Mouse (Mus musculus) gastrocnemius, adult 2 months (tissue): Measurements from ENCODE around the gene Serping1. TPM values are rescaled to one million over a fixed set of nuclear protein-coding genes. Genes with fewer than 3 reads are reported as not detected.

Source experiments
- DNase-seq: peaks from one replicate; pipeline ENCODE4 v3.0.0; 2022
- H3K27ac ChIP-seq: fragments of 200-600 bp; 2 replicates; pipeline ENCODE4 v1.8.1; 2022; ENCODE audit warnings: mild to moderate bottlenecking
- H3K4me3 ChIP-seq: fragments of 200-600 bp; 2 replicates; pipeline ENCODE4 v1.8.1; 2022; ENCODE audit warnings: mild to moderate bottlenecking, moderate library complexity
- CTCF ChIP-seq: fragments of 200-600 bp; IDR thresholded peaks from 2 replicates; pipeline ENCODE4 v1.8.1; 2022; ENCODE audit warnings: antibody characterized with exemption, mild to moderate bottlenecking, moderate library complexity
- intact Hi-C: fragments of 180-260 bp; cut with DNase I; formaldehyde crosslinking; loops from one replicate; pipeline ENCODE4 v1.15.1; 2025
- microRNA-seq: library from miRNA; unstranded; fragments of <30 nt; microRNA quantifications from one replicate; pipeline ENCODE4 v1.2.0, GENCODE M21; 2021
- total RNA-seq, 2 experiments: library from RNA; stranded (reverse); gene quantifications; 2 replicates each; pipeline ENCODE4 v1.2.3; 2021

Gene Serping1
- total RNA-seq, 2 experiments from 2014 or later, result 52.3 to 82.6 TPM

GRCm38 (mm10) chr2:84716423-84717355 lies 58.6 kb downstream of the Serping1 start:
- DNase-seq, result peak; percentile 26
- intact Hi-C loops, result no loop called here
- TF ChIP-seq CTCF, result no peak

DNA sequence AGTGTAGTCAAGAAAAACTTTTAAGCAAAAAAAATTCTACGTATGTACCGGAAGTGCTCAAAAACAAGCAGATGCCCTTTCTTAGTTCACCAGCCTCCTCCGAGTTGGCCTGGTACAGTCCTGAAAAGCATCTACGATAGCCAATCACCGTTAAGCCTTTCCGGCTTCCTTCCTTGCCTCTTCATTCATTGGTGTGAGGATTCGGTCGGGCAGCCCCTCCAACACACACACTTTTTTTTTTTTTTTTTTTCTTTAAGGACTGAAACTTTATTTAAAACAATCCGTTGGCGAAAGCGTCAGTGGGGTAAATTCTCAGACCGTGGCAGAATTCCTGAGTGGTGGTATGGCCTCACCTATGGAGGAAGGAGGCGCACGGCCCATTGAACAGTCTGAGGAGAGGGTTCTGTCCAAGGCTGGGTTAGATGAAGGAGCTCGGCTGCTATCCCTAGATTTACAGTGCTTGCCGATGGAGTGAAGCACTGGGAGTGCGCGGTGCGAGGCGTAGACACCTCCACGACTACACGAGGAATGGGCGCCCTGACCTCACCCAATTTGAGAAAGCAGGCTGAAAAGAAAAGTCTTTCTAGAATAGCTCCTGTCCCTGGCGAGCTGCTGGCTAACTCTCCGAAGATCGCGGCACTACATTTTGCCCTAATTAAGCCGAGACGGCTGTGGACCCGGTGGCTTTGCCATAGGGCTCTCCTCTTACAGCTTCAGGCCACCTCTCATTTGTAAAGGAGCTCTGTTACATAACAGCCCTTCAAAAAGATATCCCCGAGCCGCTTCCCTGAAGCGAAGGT lies 59.5 kb downstream of the Serping1 start:
- intact Hi-C loops, result no loop called here
- TF ChIP-seq CTCF, result no peak
- peak overlapping the region; percentile 95 for H3K27ac ChIP-seq
- H3K4me3 ChIP-seq, result peak overlapping the region; percentile 98
- peak; percentile 84 for DNase-seq

More at GRCm38 (mm10) chr2:84716423-84717355, 58.6 kb downstream of the Serping1 start:
- H3K4me3 ChIP-seq, result peak overlapping the region; percentile 98
- H3K27ac ChIP-seq, result peak overlapping the region; percentile 95

Small RNAs within 50 kb of the gene (microRNA-seq; reads per million reads assigned to microRNA genes)
- 3,128 reads per million, percentile 85 among the genes with 10 or more reads in this experiment for gene Mir130a

Other genes with a start within 250 kb of the Serping1 start
- 10 to 100 TPM; 25.8 to 35.1 TPM for gene Ctnnd1, start 124.7 kb downstream of the Serping1 start, total RNA-seq
- gene Btbd18, start 116.4 kb downstream of the Serping1 start, total RNA-seq, result not detected
- gene Selenoh, start 104.7 kb downstream of the Serping1 start, total RNA-seq, result 10 to 100 TPM; 10.7 to 16.4 TPM
- gene Gm28635, start 97.4 kb downstream of the Serping1 start, total RNA-seq, result 1 to 10 TPM; 1.1 to 1.9 TPM
- gene Med19, start 97.0 kb downstream of the Serping1 start, total RNA-seq, result 1 to 10 TPM; 6.8 to 7.9 TPM
- gene Tmx2, start 96.3 kb downstream of the Serping1 start, total RNA-seq, result 10 to 100 TPM; 34.9 to 73.4 TPM
- 10 to 100 TPM; 71.9 to 75.1 TPM for gene Zdhhc5, start 60.3 kb downstream of the Serping1 start, total RNA-seq
- gene Clp1, start 48.1 kb downstream of the Serping1 start, total RNA-seq, result 1 to 10 TPM; 4.2 to 5.2 TPM
- gene Ypel4, start 41.4 kb downstream of the Serping1 start, total RNA-seq, result under 1 TPM; 0.33 to 0.86 TPM
- gene Gm19426, start 31.8 kb downstream of the Serping1 start, total RNA-seq, result not detected
- gene Ube2l6, start 23.4 kb upstream of the Serping1 start, total RNA-seq, result 1 to 10 TPM; 2.0 to 3.8 TPM
- 100 to 1,000 TPM in 1 of 2 experiments, 10 to 100 TPM in 1; 53.0 to 125 TPM for gene Smtnl1, start 47.2 kb upstream of the Serping1 start, total RNA-seq
- gene Timm10, start 51.6 kb upstream of the Serping1 start, total RNA-seq, result 10 to 100 TPM; 42.0 to 57.7 TPM
- 10 to 100 TPM in 1 of 2 experiments, 1 to 10 TPM in 1; 6.3 to 11.6 TPM for gene Slc43a1, start 63.4 kb upstream of the Serping1 start, total RNA-seq
- gene Rtn4rl2, start 111.3 kb upstream of the Serping1 start, total RNA-seq, result under 1 TPM; 0.28 to 0.41 TPM
- gene Slc43a3, start 161.1 kb upstream of the Serping1 start, total RNA-seq, result 10 to 100 TPM; 26.4 to 30.2 TPM
- not detected for gene Prg2, start 205.0 kb upstream of the Serping1 start, total RNA-seq
- gene Prg3, start 212.8 kb upstream of the Serping1 start, total RNA-seq, result not detected